Mouse (Mus musculus) heart, adult 2 months (tissue): ENCODE measurements around the gene Col6a1. TPM values are rescaled to one million over a fixed set of nuclear protein-coding genes. Genes with fewer than 3 reads are reported as not detected.

ENCODE experiments used
- DNase-seq, 2 experiments: peaks; one replicate each; pipeline ENCODE4 v3.0.0; 2021
- H3K27ac ChIP-seq: fragments of 200-600 bp; 2 replicates; pipeline ENCODE4 v1.8.1; 2022
- H3K27me3 ChIP-seq: fragments of 200-500 bp; 2 replicates; pipeline ENCODE4 v1.6.1; 2012; ENCODE audit warnings: mild to moderate bottlenecking, low read length, inconsistent platforms, mixed read lengths; ENCODE audit not compliant: control insufficient read depth, insufficient read depth
- H3K36me3 ChIP-seq: fragments of 200-500 bp; 2 replicates; pipeline ENCODE4 v1.6.1; 2012; ENCODE audit warnings: low read length, inconsistent platforms; ENCODE audit not compliant: control insufficient read depth, insufficient read depth
- H3K4me1 ChIP-seq: fragments of 200-500 bp; 2 replicates; pipeline ENCODE4 v1.6.1; 2011; ENCODE audit warnings: low read length; ENCODE audit not compliant: control insufficient read depth, insufficient read depth
- H3K4me3 ChIP-seq: fragments of 200-600 bp; 2 replicates; pipeline ENCODE4 v1.8.1; 2022
- H3K79me2 ChIP-seq: fragments of 200-500 bp; replicated peaks from 2 replicates; pipeline ENCODE4 v1.6.1; 2012; ENCODE audit warnings: mild to moderate bottlenecking, inconsistent platforms, low read length, moderate library complexity, mixed read lengths; ENCODE audit not compliant: control insufficient read depth, insufficient read depth
- H3K9ac ChIP-seq: fragments of 200-500 bp; 2 replicates; pipeline ENCODE4 v1.6.1; 2012; ENCODE audit warnings: low read depth, mild to moderate bottlenecking, control low read depth, inconsistent platforms, low read length, mixed read lengths
- CTCF ChIP-seq: fragments of 200-600 bp; IDR thresholded peaks from 2 replicates; pipeline ENCODE4 v1.8.1; 2022; ENCODE audit warnings: antibody characterized with exemption, mild to moderate bottlenecking, moderate library complexity
- EP300 ChIP-seq: fragments of 200-500 bp; IDR thresholded peaks from 2 replicates; pipeline ENCODE4 v1.6.1; 2011; ENCODE audit warnings: low read depth, low read length, control low read depth; ENCODE audit not compliant: insufficient read depth
- POLR2A ChIP-seq: fragments of 200-500 bp; IDR thresholded peaks from 2 replicates; pipeline ENCODE4 v1.6.1; 2011; ENCODE audit warnings: mild to moderate bottlenecking, low read depth, low read length, control low read depth; ENCODE audit not compliant: insufficient read depth
- WGBS: fragments of 180-500 bp; shearing (Covaris S2); methylation state at CpG from one replicate; pipeline ENCODE4 v1.1.7; 2018; 5-methylcytosine and 5-hydroxymethylcytosine counted together
- intact Hi-C: fragments of 180-260 bp; cut with DNase I; formaldehyde crosslinking; loops from one replicate; pipeline ENCODE4 v1.15.1; 2025
- long read RNA-seq: library from polyadenylated mRNA; stranded (forward); transcript quantifications from one replicate; pipeline ENCODE4 v2.0.0, GENCODE M21; 2021
- polyA plus RNA-seq: library from polyadenylated mRNA; depleted of rRNA; stranded (reverse); fragments of >200 nt; gene quantifications from 2 replicates; pipeline ENCODE4 v1.2.3, GENCODE M21; 2012; rRNA removed
- total RNA-seq, 2 experiments: library from RNA; stranded (reverse); gene quantifications; 2 replicates each; pipeline ENCODE4 v1.2.3; 2021

Gene Col6a1
- total RNA-seq, result 10 to 100 TPM; 30.5 to 52.4 TPM
- 75.5 and 95.3 TPM in 2 replicates for polyA plus RNA-seq
- long read RNA-seq, partial matches to known transcripts, result 11 of 42 reads
- long read RNA-seq, other reads (novel, unspliced or antisense), result 31 of 42 reads

GRCm38 (mm10) chr10:76725682-76726285, at the start of gene Col6a1:
Col6a1 (minus strand) TSS chr10:76726168.
- no peak for TF ChIP-seq CTCF
- TF ChIP-seq POLR2A, result no peak; the same call in none of the 2 replicates
- TF ChIP-seq EP300, result no peak
- Histone ChIP-seq H3K79me2 (no peaks in the 10 kb centered on the region), H3K27ac (peak within 1 kb of the TSS; percentile 76), H3K4me1 (peaks cover 6% of the 10 kb centered on the region), H3K9ac (peak within 1 kb of the TSS; percentile 57), H3K27me3 (no peaks in the 10 kb centered on the region), H3K36me3 (no peaks in the 10 kb centered on the region), H3K4me3 (peak within 1 kb of the TSS; percentile 48)
- peak; percentile 47 to 57 for DNase-seq
- 36% methylated on average over 9 of the region's 9 CpGs for WGBS
- intact Hi-C loops, result no loop called here

GRCm38 (mm10) chr10:76771624-76772023, 45.7 kb upstream of the Col6a1 start:
- H3K4me3 ChIP-seq, result no peak overlapping the region
- no peaks in the 10 kb centered on the region for H3K4me1 ChIP-seq
- no peak overlapping the region for H3K9ac ChIP-seq
- H3K27ac ChIP-seq, result no peak overlapping the region
- no peak for DNase-seq
- H3K79me2 ChIP-seq, result no peaks in the 10 kb centered on the region
- WGBS, result 85% methylated on average over 3 of the region's 3 CpGs
- TF ChIP-seq CTCF, result no peak
- TF ChIP-seq POLR2A, result no peak
- H3K27me3 ChIP-seq, result no peaks in the 10 kb centered on the region
- intact Hi-C loops, result no loop called here
- H3K36me3 ChIP-seq, result no peaks in the 10 kb centered on the region

- no peak for DNase-seq
- no peaks in the 10 kb centered on the region for H3K79me2 ChIP-seq
- no peaks in the 10 kb centered on the region for H3K4me1 ChIP-seq
- no peaks in the 10 kb centered on the region for H3K36me3 ChIP-seq
- H3K9ac ChIP-seq, result no peak overlapping the region
- H3K27ac ChIP-seq, result no peak overlapping the region
- no peaks in the 10 kb centered on the region for H3K27me3 ChIP-seq
- H3K4me3 ChIP-seq, result no peak overlapping the region
- no peak for TF ChIP-seq POLR2A
- TF ChIP-seq CTCF, result no peak
- no peak for TF ChIP-seq EP300
- intact Hi-C loops, result no loop called here
- 73% methylated on average over 5 of the region's 5 CpGs for WGBS
Measured at GRCm38 (mm10) chr10:76771086-76771485, 45.1 kb upstream of the Col6a1 start.

GRCm38 (mm10) chr10:76769581-76769980, 43.6 kb upstream of the Col6a1 start:
- H3K9ac ChIP-seq, result no peak overlapping the region
- no peak for TF ChIP-seq EP300
- no peak for TF ChIP-seq CTCF
- TF ChIP-seq POLR2A, result no peak
- H3K36me3 ChIP-seq, result no peaks in the 10 kb centered on the region
- WGBS, result 90% methylated on average over 6 of the region's 6 CpGs
- H3K27ac ChIP-seq, result no peak overlapping the region
- no peaks in the 10 kb centered on the region for H3K79me2 ChIP-seq
- DNase-seq, result no peak
- intact Hi-C loops, result no loop called here
- no peaks in the 10 kb centered on the region for H3K4me1 ChIP-seq
- H3K27me3 ChIP-seq, result no peaks in the 10 kb centered on the region
- no peak overlapping the region for H3K4me3 ChIP-seq

- no peak overlapping the region for H3K27ac ChIP-seq
- 90% methylated on average over 1 of the region's 1 CpGs for WGBS
- H3K27me3 ChIP-seq, result no peaks in the 10 kb centered on the region
- no peaks in the 10 kb centered on the region for H3K4me1 ChIP-seq
- H3K9ac ChIP-seq, result no peak overlapping the region
- TF ChIP-seq EP300, result no peak
- no peak for TF ChIP-seq CTCF
- no peak for TF ChIP-seq POLR2A
- H3K79me2 ChIP-seq, result no peaks in the 10 kb centered on the region
- peak in 1 of 2 experiments; percentile 5 for DNase-seq
- intact Hi-C loops, result no loop called here
- H3K4me3 ChIP-seq, result no peak overlapping the region
- H3K36me3 ChIP-seq, result no peaks in the 10 kb centered on the region
Measured at GRCm38 (mm10) chr10:76766196-76766595, 40.2 kb upstream of the Col6a1 start.

GRCm38 (mm10) chr10:76764927-76765326, 39.0 kb upstream of the Col6a1 start:
- TF ChIP-seq CTCF, result no peak
- TF ChIP-seq EP300, result no peak
- TF ChIP-seq POLR2A, result no peak
- 93% methylated on average over 4 of the region's 4 CpGs for WGBS
- DNase-seq, result no peak
- intact Hi-C loops, result no loop called here
- Histone ChIP-seq H3K4me1 (no peaks in the 10 kb centered on the region), H3K79me2 (no peaks in the 10 kb centered on the region), H3K27me3 (no peaks in the 10 kb centered on the region), H3K27ac (no peak overlapping the region), H3K4me3 (no peak overlapping the region), H3K9ac (no peak overlapping the region), H3K36me3 (no peaks in the 10 kb centered on the region)
